ENCODE assay signal across 19 mouse cellular contexts in genomic region chr13:53664631-53665230, GRCm38 (mm10).
DNase-seq lines count a peak whose midpoint lies in the region; ATAC-seq and TF ChIP-seq lines count a peak whose summit lies in the region.
"Had no signal": no experiment of that assay in that cellular context is flagged by ENCODE, and none has a peak within 500 bp of the region (broad histone marks: within the 10 kb centered on the region; RNA-seq: fewer than 3 reads in every experiment).

No protein-coding gene starts in this region.

- no peaks in the 10 kb centered on the region for H3K4me1 ChIP-seq in hindbrain, postnatal 0 days (ENCODE audit: insufficient read depth, low read length)
- no peaks in the 10 kb centered on the region for H3K4me1 ChIP-seq in hindbrain, embryonic 14.5 days (replicated peaks; ENCODE audit: control insufficient read depth, insufficient read depth, low read length)
- no peaks in the 10 kb centered on the region for H3K4me1 ChIP-seq in lung, adult 2 months (ENCODE audit: control insufficient read depth, insufficient read depth, low read length)
- H3K4me1 ChIP-seq: forebrain, embryonic 13.5 days; midbrain, embryonic 13.5 days; neural tube, embryonic 15.5 days had no signal

- no peak for ATAC-seq in hindbrain, postnatal 0 days
- no peak for ATAC-seq in hindbrain, embryonic 14.5 days (ENCODE audit: low FRiP score)
- ATAC-seq: forebrain, embryonic 13.5 days; midbrain, embryonic 13.5 days had no signal

- no peak for TF ChIP-seq POLR2A in lung, adult 2 months (IDR thresholded peaks at IDR 0.05; ENCODE audit: borderline replicate concordance, extremely low read depth, low read depth, low read length)
- no peak for TF ChIP-seq POLR2A in brain, embryonic 14.5 days (IDR thresholded peaks at IDR 0.05; ENCODE audit: borderline replicate concordance, extremely low read depth, insufficient read depth, insufficient read length, poor library complexity, severe bottlenecking)

- no peak overlapping the region for H3K4me2 ChIP-seq in hindbrain, postnatal 0 days (ENCODE audit: low read depth, low read length)
- no peak overlapping the region for H3K4me2 ChIP-seq in hindbrain, embryonic 14.5 days (replicated peaks)
- H3K4me2 ChIP-seq: forebrain, embryonic 13.5 days; midbrain, embryonic 13.5 days; neural tube, embryonic 15.5 days had no signal

- H3K27ac ChIP-seq in hindbrain, postnatal 0 days, result no peak overlapping the region
- no peak overlapping the region for H3K27ac ChIP-seq in hindbrain, embryonic 14.5 days
- H3K27ac ChIP-seq: forebrain, embryonic 13.5 days; midbrain, embryonic 13.5 days; neural tube, embryonic 15.5 days; stomach, postnatal 0 days had no signal

- WGBS in hindbrain, postnatal 0 days, result 63% methylated on average over 7 of the region's 7 CpGs
- whole genome bisulfite sequencing in hindbrain, embryonic 14.5 days, result 86% methylated on average over 7 of the region's 7 CpGs
- 70% methylated on average over 7 of the region's 7 CpGs for WGBS in lung, adult 2 months

- DNase-seq in cerebellum, postnatal 10 days, result peak; percentile 37 to 57
- no peak for DNase-seq in cerebellum, adult 11 months
- DNase-seq in hindbrain, postnatal 0 days (ENCODE audit: low spot score), result peak; percentile 59
- no peak for DNase-seq in hindbrain, embryonic 14.5 days (ENCODE audit: low spot score)
- DNase-seq in lung, postnatal 25 days (ENCODE audit: low spot score), result peak; percentile 9
- no peak for DNase-seq in lung, adult 2 months
- peak; percentile 34 for DNase-seq in brain, embryonic 14.5 days (ENCODE audit: low read depth)
- DNase-seq in testis, postnatal 10 days (ENCODE audit: low spot score), result no peak
- DNase-seq: adrenal gland, postnatal 14 days; cerebellum, adult 9-11 months; kidney, adult 2 months; kidney, postnatal 25 days; retina, postnatal 1 day; thymus, postnatal 14 days had no signal

- no peaks in the 10 kb centered on the region for H3K27me3 ChIP-seq in hindbrain, postnatal 0 days (ENCODE audit: insufficient read depth, low read length)
- no peaks in the 10 kb centered on the region for H3K27me3 ChIP-seq in hindbrain, embryonic 14.5 days (ENCODE audit: control insufficient read depth, insufficient read depth, low read length)
- H3K27me3 ChIP-seq: forebrain, embryonic 13.5 days; midbrain, embryonic 13.5 days; neural tube, embryonic 15.5 days had no signal

- no peak for TF ChIP-seq CTCF in hindbrain, postnatal 0 days (IDR thresholded peaks at IDR 0.05; ENCODE audit: low read depth)
- no peak for TF ChIP-seq CTCF in lung, adult 2 months (IDR thresholded peaks at IDR 0.05; ENCODE audit: insufficient read depth, low read length)
- no peak for TF ChIP-seq CTCF in brain, embryonic 14.5 days (IDR thresholded peaks at IDR 0.05; ENCODE audit: borderline replicate concordance, extremely low read depth, insufficient read depth, insufficient read length)

- H3K4me3 ChIP-seq in hindbrain, postnatal 0 days (ENCODE audit: low read length), result no peak overlapping the region
- no peak overlapping the region for H3K4me3 ChIP-seq in hindbrain, embryonic 14.5 days (replicated peaks; ENCODE audit: low read length)
- no peak overlapping the region for H3K4me3 ChIP-seq in lung, adult 2 months (replicated peaks; ENCODE audit: extremely low read depth, low read depth, low read length)
- H3K4me3 ChIP-seq: forebrain, embryonic 13.5 days; midbrain, embryonic 13.5 days; myocyte; neural tube, embryonic 15.5 days had no signal

- no peak overlapping the region for H3K9ac ChIP-seq in hindbrain, postnatal 0 days (replicated peaks; ENCODE audit: low read length)
- no peak overlapping the region for H3K9ac ChIP-seq in hindbrain, embryonic 14.5 days
- H3K9ac ChIP-seq: forebrain, embryonic 13.5 days; midbrain, embryonic 13.5 days; neural tube, embryonic 15.5 days had no signal

- H3K36me3 ChIP-seq in hindbrain, postnatal 0 days (ENCODE audit: insufficient read depth, low read length), result no peaks in the 10 kb centered on the region
- H3K36me3 ChIP-seq in hindbrain, embryonic 14.5 days (replicated peaks; ENCODE audit: control insufficient read depth, insufficient read depth), result no peaks in the 10 kb centered on the region
- H3K36me3 ChIP-seq: midbrain, embryonic 13.5 days; neural tube, embryonic 15.5 days had no signal

- no peaks in the 10 kb centered on the region for H3K9me3 ChIP-seq in hindbrain, postnatal 0 days (ENCODE audit: low read length)
- H3K9me3 ChIP-seq in hindbrain, embryonic 14.5 days (ENCODE audit: control insufficient read depth, low read length), result no peaks in the 10 kb centered on the region
- H3K9me3 ChIP-seq: midbrain, embryonic 13.5 days; neural tube, embryonic 15.5 days had no signal

Comparison
In these comparisons a context has a peak if more than half of its experiments do, and no peak if none do; other contexts are left out.
1. DNase-seq: peak in cerebellum, postnatal 10 days (2 of 2), hindbrain, postnatal 0 days (single experiment), lung, postnatal 25 days (single experiment) and brain, embryonic 14.5 days (single experiment); none in cerebellum, adult 11 months (single experiment), hindbrain, embryonic 14.5 days (single experiment), lung, adult 2 months (single experiment) and testis, postnatal 10 days (single experiment).